Mouse (Mus musculus): ENCODE results near the gene Robo1. TPM values are rescaled to one million over a fixed set of nuclear protein-coding genes. Genes with fewer than 3 reads are reported as not detected.

The Robo1 gene
- polyA plus RNA-seq, 1 experiment from 2014 or later = not detected

DNA sequence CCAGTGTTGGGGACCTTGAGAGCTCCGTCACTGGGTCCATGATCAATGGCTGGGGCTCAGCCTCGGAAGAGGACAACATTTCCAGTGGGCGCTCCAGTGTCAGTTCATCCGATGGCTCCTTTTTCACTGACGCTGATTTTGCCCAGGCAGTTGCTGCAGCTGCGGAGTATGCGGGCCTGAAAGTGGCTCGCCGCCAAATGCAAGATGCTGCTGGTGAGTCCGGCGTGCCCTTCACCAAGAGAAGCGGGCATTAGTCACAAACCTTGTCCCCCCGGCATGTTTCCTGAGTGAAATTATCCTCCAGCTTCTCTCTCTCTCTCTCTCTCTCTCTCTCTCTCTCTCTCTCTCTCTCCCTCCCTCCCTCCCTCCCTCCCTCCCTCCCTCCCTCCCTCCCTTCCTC lies 716.2 kb downstream of the Robo1 start:
- H3K27ac ChIP-seq = no peak overlapping the region
- H3K4me3 ChIP-seq (ENCODE audit: inconsistent target) = no peak overlapping the region
- H3K36me3 ChIP-seq (ENCODE audit: inconsistent target) = no peaks in the 10 kb centered on the region
- WGBS (ENCODE audit: missing documents) = 93% methylated on average over 12 of the region's 13 CpGs
- no peaks in the 10 kb centered on the region for H3K79me2 ChIP-seq (ENCODE audit: inconsistent target)

DNA sequence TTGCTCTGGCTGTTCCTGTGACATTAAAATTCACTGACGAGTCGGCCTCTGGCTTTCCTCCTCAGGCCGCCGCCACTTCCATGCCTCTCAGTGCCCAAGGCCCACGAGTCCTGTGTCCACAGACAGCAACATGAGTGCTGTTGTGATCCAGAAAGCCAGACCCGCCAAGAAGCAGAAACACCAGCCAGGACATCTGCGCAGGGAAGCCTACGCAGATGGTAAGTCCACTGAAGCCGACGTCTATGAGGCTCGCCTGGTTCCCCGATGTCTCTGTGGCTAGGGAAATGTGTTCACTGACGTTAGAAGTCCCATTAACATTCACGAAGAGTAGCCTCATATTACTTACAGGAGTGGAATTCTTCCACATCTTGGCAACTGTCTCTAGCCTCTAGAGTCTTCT lies 719.6 kb downstream of the Robo1 start:
- Histone ChIP-seq H3K79me2 (ENCODE audit: inconsistent target) (no peaks in the 10 kb centered on the region), H3K27ac (no peak overlapping the region), H3K36me3 (ENCODE audit: inconsistent target) (no peaks in the 10 kb centered on the region), H3K4me3 (ENCODE audit: inconsistent target) (no peak overlapping the region)
- WGBS (ENCODE audit: missing documents) = 91% methylated on average over 14 of the region's 14 CpGs

DNA sequence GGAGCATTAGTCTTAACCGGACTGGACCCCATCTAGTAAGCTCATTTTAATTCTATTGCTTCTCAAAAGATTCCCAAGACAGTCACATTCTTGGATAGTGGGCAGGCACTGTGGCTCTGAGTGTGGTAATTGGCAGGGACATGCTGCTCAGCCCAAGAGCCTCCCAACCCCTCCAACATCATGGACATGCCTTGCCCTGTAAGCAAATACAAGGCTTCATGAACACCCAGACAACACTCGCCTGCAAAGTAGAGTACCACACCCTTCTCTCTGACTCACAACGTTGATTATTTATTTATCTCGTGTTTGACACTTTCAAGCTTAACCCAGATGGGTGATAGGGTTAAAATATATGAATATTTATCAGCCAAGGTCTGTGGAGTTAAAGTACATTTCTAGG lies 722.9 kb downstream of the Robo1 start:
- 73% methylated on average over 4 of the region's 4 CpGs for WGBS (ENCODE audit: missing documents)
- H3K36me3 ChIP-seq (ENCODE audit: inconsistent target) = no peaks in the 10 kb centered on the region
- H3K27ac ChIP-seq = no peak overlapping the region
- no peak overlapping the region for H3K4me3 ChIP-seq (ENCODE audit: inconsistent target)
- H3K79me2 ChIP-seq (ENCODE audit: inconsistent target) = no peaks in the 10 kb centered on the region

DNA sequence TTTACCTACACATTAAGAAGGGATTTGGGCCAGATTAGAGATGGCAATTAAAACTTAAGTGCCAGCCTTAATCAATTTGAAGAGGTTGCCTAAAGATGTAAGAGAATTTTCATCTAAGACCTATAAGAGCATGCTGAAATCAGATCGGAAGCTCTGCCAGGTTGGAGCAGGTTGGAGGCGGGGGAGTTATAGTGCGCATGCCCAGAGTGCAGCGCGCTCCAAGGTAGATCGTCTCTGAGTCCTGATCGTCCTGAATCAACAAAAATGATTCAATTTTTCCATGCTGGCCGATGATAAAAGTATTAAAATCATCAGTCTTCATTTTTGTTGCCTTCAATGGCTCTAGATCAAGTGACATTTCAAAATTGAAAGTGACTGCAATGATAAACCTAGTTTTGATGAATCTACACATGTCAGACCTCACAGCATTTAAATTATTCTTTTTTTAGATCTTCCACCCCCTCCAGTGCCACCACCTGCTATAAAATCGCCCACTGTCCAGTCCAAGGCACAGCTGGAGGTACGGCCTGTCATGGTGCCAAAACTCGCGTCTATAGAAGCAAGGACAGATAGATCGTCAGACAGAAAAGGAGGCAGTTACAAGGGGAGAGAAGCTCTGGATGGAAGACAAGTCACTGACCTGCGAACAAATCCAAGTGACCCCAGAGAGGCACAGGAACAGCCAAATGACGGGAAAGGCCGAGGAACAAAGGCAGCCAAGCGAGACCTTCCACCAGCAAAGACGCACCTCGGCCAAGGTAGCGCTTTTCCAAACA lies 727.3 kb downstream of the Robo1 start:
- H3K79me2 ChIP-seq (ENCODE audit: inconsistent target) = no peaks in the 10 kb centered on the region
- H3K4me3 ChIP-seq (ENCODE audit: inconsistent target) = no peak overlapping the region
- 90% methylated on average over 20 of the region's 20 CpGs for WGBS (ENCODE audit: missing documents)
- no peaks in the 10 kb centered on the region for H3K36me3 ChIP-seq (ENCODE audit: inconsistent target)
- H3K27ac ChIP-seq = no peak overlapping the region

DNA sequence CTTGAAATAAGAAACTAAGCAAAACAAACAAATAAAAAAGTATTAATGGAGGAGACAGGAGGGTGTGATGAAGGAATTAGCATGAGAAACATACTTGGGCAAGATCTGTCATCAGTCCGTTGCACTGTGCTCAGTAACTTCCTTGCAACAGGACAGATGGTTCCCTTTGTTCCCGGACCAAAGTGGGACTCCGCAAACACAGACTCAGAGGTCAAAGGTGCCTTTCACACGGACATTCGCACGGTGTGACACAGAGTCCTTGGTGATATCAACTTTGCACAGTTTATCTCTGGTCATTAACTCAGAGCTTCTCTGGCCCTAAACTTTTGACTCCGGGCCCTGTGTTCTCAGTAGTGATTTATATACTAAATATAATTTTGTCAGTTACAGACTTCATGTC lies 730.4 kb downstream of the Robo1 start:
- H3K79me2 ChIP-seq (ENCODE audit: inconsistent target) = no peaks in the 10 kb centered on the region
- no peak overlapping the region for H3K4me3 ChIP-seq (ENCODE audit: inconsistent target)
- no peak overlapping the region for H3K27ac ChIP-seq
- WGBS (ENCODE audit: missing documents) = 92% methylated on average over 7 of the region's 7 CpGs
- no peaks in the 10 kb centered on the region for H3K36me3 ChIP-seq (ENCODE audit: inconsistent target)

DNA sequence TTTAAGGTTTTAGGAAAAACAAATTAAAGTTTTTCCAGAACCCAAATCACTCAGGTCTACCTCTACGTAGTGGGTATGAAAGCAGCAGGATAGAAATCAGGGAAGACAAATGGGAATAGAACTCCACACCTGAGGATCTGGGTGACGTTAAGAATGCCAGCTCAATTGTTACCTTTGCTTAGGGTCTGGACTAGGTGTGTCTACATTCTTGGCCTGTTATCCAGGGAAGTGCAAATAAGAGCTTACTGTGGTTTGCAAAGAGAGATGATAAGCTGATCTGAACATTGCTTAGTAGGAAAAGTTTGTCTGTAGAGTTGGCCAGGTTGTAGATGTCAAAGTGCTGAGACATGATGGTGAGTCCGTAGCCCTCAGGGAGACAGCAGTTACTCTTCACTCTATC lies 754.4 kb downstream of the Robo1 start:
- 84% methylated on average over 3 of the region's 3 CpGs for WGBS (ENCODE audit: missing documents)

DNA sequence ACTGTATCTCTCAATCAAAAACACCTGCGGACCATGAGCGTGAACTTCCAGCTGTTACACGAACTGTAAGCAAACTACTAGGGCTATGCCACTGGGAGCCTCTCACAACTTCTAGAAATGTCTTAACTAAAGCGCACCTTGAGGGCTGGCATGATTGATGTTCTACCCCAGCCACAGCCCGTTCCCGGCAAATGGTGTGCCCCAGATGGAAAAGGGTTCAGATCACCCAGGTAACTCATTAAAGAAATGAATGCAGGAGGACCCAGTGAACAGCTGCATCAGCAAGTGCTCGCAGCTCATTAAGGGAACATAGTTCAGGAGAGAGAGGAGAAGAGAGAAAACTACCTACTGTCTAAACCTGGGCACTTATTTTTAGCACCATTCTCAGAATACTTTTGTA lies 759.7 kb downstream of the Robo1 start:
- Histone ChIP-seq H3K4me3 (ENCODE audit: inconsistent target) (no peak overlapping the region), H3K79me2 (ENCODE audit: inconsistent target) (no peaks in the 10 kb centered on the region), H3K27ac (no peak overlapping the region), H3K36me3 (ENCODE audit: inconsistent target) (no peaks in the 10 kb centered on the region)
- WGBS (ENCODE audit: missing documents) = 95% methylated on average over 7 of the region's 7 CpGs

More for the DNA sequence above, 754.4 kb downstream of the Robo1 start:
- H3K27ac ChIP-seq = no peak overlapping the region
- H3K4me3 ChIP-seq (ENCODE audit: inconsistent target) = no peak overlapping the region
- H3K79me2 ChIP-seq (ENCODE audit: inconsistent target) = no peaks in the 10 kb centered on the region
- no peaks in the 10 kb centered on the region for H3K36me3 ChIP-seq (ENCODE audit: inconsistent target)

DNA sequence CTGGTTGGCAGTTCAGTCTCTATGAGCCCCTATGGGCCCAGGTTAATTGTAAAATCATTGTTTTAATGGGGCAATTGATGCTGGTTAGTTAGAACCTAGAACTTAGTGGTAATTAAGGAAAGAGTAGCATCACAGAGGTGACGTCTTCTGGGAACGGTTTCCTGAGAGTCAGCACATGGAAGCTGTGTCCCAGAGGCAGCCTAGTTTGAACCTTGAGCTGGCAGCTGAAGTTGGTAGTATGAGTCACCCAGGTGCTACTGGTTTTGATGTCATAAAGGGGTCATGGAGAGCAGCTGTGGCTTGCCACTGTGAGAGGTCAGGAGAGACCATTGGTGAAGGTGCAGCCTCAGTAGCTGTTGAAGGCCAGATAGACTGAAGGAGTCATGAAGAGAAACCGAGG lies 763.9 kb downstream of the Robo1 start:
- no peaks in the 10 kb centered on the region for H3K36me3 ChIP-seq (ENCODE audit: inconsistent target)
- H3K27ac ChIP-seq = no peak overlapping the region
- 92% methylated on average over 3 of the region's 3 CpGs for WGBS (ENCODE audit: missing documents)
- no peaks in the 10 kb centered on the region for H3K79me2 ChIP-seq (ENCODE audit: inconsistent target)
- H3K4me3 ChIP-seq (ENCODE audit: inconsistent target) = no peak overlapping the region

DNA sequence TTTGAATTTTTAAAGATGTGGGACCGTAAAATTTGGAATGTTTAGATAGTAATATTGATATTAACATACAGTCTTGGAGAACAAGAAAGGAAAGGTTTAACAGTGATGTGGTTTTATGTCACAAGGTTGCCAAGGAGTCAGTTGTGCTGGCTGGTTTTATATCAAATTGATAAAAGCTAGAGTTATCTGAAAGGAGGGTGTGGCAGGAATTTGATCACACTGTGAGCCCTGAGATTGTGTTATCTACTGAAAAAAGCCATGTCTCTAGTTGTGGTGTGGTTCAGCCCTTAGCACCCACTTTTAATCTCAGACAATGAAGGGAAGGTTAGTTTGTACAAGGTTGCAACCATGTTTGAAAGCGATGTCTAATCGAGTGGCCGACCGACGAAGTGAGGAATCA lies 764.8 kb downstream of the Robo1 start:
- no peaks in the 10 kb centered on the region for H3K79me2 ChIP-seq (ENCODE audit: inconsistent target)
- 96% methylated on average over 6 of the region's 6 CpGs for WGBS (ENCODE audit: missing documents)
- H3K36me3 ChIP-seq (ENCODE audit: inconsistent target) = no peaks in the 10 kb centered on the region
- no peak overlapping the region for H3K27ac ChIP-seq
- no peak overlapping the region for H3K4me3 ChIP-seq (ENCODE audit: inconsistent target)

DNA sequence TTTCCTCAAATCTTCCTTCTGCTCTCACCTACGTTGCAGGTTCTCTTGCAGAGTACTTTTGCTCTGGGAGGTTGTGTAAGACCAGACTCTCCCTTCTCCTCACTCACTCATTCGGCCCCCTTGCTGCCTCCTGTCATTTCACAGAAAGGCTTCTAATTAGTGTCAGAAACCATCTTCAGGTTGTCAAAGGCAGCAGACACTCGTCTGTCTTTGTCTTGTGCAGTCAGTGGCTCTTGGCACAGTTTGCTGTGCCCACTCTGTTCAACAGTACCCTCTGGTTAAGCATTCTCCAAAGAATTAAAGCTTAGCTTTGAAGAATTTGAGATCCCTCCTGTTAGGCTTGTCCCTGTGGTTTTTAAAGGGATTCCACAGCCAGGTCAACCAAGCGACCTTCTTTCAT lies 774.3 kb downstream of the Robo1 start:
- Histone ChIP-seq H3K36me3 (ENCODE audit: inconsistent target) (no peaks in the 10 kb centered on the region), H3K79me2 (ENCODE audit: inconsistent target) (no peaks in the 10 kb centered on the region), H3K27ac (no peak overlapping the region), H3K4me3 (ENCODE audit: inconsistent target) (no peak overlapping the region)
- WGBS (ENCODE audit: missing documents) = 82% methylated on average over 4 of the region's 4 CpGs

DNA sequence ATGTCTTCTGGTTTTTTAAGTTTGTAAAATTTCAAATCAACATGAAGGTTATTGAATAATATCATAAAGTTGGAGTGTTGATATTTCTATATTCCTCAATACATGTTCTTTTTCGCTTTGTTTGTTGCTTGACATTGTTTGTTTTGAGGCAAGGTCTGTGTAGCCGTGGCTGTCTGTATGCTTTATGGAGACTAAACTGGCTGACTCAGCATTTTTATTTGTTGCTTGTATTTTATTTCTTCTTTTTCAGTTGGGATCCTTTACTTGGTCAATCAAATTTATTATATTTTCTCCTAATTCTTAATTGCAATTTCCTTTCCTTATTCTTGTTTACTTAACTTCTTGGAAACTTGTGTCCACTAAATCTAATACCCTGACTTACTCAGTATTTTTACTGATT lies 775.0 kb downstream of the Robo1 start:
- Histone ChIP-seq H3K4me3 (ENCODE audit: inconsistent target) (no peak overlapping the region), H3K36me3 (ENCODE audit: inconsistent target) (no peaks in the 10 kb centered on the region), H3K79me2 (ENCODE audit: inconsistent target) (no peaks in the 10 kb centered on the region), H3K27ac (no peak overlapping the region)
- 84% methylated on average over 2 of the region's 2 CpGs for WGBS (ENCODE audit: missing documents)

Measured in macrophage (primary cell).